Mouse (Mus musculus) left cerebral cortex, postnatal 10 days (tissue): ENCODE measurements around the gene Ror2. TPM values are rescaled to one million over a fixed set of nuclear protein-coding genes. Genes with fewer than 3 reads are reported as not detected.

Source experiments
- DNase-seq, 2 experiments: peaks; one replicate each; pipeline ENCODE4 v3.0.0; 2021 to 2022; ENCODE audit warnings: low spot score in 2 of 2, mixed read lengths in 1 of 2; ENCODE audit errors: extremely low spot score in 1 of 2
- intact Hi-C: fragments of 180-260 bp; cut with DNase I; formaldehyde crosslinking; loops from one replicate; pipeline ENCODE4 v1.15.1; 2025
- total RNA-seq, 2 experiments: library from RNA; stranded (reverse); gene quantifications; 2 replicates each; pipeline ENCODE4 v1.2.3; 2021

Gene Ror2
- total RNA-seq, 2 experiments from 2014 or later, result 1.8 to 2.1 TPM

- intact Hi-C loops, result no loop called here
- no peak for DNase-seq
Observed at GRCm38 (mm10) chr13:53237455-53237854, 48.5 kb downstream of the Ror2 start.

- DNase-seq, result no peak
- intact Hi-C loops, result no loop called here
Observed at GRCm38 (mm10) chr13:53236434-53237401, 49.2 kb downstream of the Ror2 start.

GRCm38 (mm10) chr13:53235953-53236352 is 50.0 kb downstream of the Ror2 start:
- no peak for DNase-seq
- intact Hi-C loops, result no loop called here

GRCm38 (mm10) chr13:53234844-53235243 is 51.1 kb downstream of the Ror2 start:
- DNase-seq, result no peak
- intact Hi-C loops, result no loop called here

GRCm38 (mm10) chr13:53233826-53234786 is 51.8 kb downstream of the Ror2 start:
- intact Hi-C loops, result no loop called here
- DNase-seq, result no peak

- intact Hi-C loops, result no loop called here
- DNase-seq, result peak in 1 of 2 experiments; percentile 22
Observed at GRCm38 (mm10) chr13:53233381-53233780, 52.5 kb downstream of the Ror2 start.

GRCm38 (mm10) chr13:53232419-53232818 is 53.5 kb downstream of the Ror2 start:
- intact Hi-C loops, result no loop called here

GRCm38 (mm10) chr13:53230446-53231161 is 55.3 kb downstream of the Ror2 start:
- no peak for DNase-seq
- intact Hi-C loops, result no loop called here

More at GRCm38 (mm10) chr13:53232419-53232818, 53.5 kb downstream of the Ror2 start:
- DNase-seq, result no peak

GRCm38 (mm10) chr13:53227019-53227418 is 58.9 kb downstream of the Ror2 start:
- intact Hi-C loops, result no loop called here

GRCm38 (mm10) chr13:53226461-53226860 is 59.5 kb downstream of the Ror2 start:
- no peak for DNase-seq
- intact Hi-C loops, result no loop called here

More at GRCm38 (mm10) chr13:53227019-53227418, 58.9 kb downstream of the Ror2 start:
- DNase-seq, result no peak

GRCm38 (mm10) chr13:53225925-53226324 is 60.0 kb downstream of the Ror2 start:
- intact Hi-C loops, result no loop called here
- no peak for DNase-seq

- no peak for DNase-seq
- intact Hi-C loops, result no loop called here
Observed at GRCm38 (mm10) chr13:53221176-53221575, 64.7 kb downstream of the Ror2 start.

GRCm38 (mm10) chr13:53219889-53220288 is 66.0 kb downstream of the Ror2 start:
- intact Hi-C loops, result no loop called here
- no peak for DNase-seq

- DNase-seq, result no peak
- intact Hi-C loops, result no loop called here
Observed at GRCm38 (mm10) chr13:53219391-53219790, 66.5 kb downstream of the Ror2 start.

GRCm38 (mm10) chr13:53217396-53217975 is 68.4 kb downstream of the Ror2 start:
- no peak for DNase-seq
- intact Hi-C loops, result no loop called here

GRCm38 (mm10) chr13:53211971-53212733 is 73.8 kb downstream of the Ror2 start:
- no peak for DNase-seq
- intact Hi-C loops, result no loop called here

GRCm38 (mm10) chr13:53208556-53208955 is 77.4 kb downstream of the Ror2 start:
- no peak for DNase-seq
- intact Hi-C loops, result no loop called here
